Mouse (Mus musculus): ENCODE data around the gene Aldh3a1.
"Not testable (repeated sequence)": the region's sequence is repeated elsewhere in the genome, so short reads cannot be mapped to it uniquely, and the experiment has no call there.

Gene Aldh3a1

DNA sequence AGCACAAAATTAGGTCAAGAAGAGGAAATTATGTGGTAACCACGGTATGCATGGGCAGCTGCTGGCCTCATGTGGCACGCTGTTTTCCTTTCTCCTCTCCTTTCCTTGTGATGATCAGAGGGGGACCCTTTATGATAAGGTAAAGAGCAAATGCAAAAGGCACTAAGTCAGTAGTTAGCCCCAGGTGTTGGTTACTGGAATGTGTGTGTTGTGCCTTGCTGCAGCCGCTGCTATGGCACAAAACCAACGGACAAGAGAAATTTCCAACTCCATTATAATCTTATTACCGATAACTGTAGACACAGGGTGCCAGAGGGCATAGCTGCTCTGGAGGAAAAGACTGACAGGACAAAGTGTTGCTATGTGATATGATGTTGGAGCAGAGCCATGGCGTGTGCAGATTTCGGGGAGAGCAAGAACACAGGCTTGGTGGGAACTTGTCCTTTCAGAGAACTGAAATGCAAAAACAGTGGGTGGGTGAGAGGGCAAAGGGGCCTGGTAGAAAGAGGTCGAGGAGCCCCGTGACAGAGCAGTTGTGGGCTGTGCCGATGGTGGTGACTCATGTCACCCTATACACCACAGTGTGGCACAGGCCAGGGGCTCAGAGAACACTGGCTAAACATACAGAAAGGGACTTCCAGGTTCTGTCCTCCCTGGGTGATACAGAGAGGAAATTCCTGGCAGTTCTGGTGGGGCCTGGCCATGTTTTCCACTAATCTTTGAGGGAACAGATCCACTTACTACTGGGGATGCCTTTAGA, at the start of gene Aldh3a1:
Gene Aldh3a1 (plus strand): TSS at position 51 of the 760 bp plus-strand sequence.
- DNase-seq: no peak

DNA sequence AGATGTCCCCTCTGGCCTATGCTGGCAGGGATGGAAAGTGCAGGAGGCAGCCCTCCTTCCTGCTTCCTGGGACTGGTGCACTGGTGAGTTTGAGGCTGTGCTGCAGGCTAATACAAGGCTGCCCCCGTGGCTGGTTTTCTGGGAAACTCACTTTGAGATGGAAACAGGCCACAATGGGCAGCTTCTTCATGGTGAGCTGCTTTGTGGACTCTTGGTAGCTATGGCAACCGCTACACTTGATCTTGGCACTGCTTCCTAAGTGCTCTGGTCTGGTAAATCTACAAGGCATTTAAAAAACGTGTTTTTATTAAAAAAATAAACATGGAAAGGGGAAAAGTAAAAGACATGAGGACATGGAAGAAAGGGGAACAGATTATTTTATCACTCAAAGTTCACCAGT, 49.2 kb upstream of the Aldh3a1 start:
- DNase-seq: no peak

DNA sequence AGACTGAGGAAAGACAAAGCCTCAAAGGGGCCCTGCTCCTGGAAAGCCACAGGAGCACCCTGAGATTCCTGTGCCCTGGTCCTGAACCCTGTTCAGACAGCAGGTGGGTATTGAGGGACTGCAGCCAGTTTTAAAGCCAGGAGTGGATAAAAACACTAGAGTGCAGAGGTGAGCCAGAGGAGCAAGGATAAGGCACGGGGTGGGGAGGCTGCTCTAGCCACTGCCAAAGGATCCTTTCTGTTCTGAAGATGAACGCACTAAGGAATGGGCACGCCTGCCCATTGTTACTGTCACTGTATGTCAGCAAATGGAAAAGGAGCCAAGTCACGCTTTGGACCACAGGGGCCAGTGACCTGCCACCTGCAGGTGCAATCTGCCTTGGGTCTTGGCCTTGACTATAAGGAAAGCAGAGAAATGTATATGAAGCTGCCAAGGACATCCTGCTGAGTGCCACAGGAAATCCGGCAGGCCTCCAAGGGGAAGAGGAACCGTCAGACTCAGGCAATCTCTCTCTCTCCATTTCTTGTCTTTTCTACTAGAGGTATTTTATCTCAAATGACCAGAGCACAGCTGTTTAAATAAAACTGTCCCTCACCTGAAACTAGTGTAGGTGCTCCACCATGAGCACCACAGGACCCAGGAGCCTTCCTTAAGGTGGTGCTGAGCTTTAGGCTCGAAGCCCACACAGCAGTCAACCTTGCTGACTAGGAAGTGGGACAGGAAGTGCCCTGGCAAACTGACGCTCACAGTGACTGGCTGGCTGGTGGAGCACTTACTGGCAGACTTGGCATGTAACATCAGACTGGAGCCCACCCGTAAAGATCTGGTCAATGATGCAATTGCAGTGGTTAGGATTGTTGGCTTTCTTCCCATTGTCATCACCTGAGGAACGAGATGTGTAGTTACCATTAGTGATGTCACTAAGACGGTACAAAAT, 47.3 kb upstream of the Aldh3a1 start:
- no peak for DNase-seq

DNA sequence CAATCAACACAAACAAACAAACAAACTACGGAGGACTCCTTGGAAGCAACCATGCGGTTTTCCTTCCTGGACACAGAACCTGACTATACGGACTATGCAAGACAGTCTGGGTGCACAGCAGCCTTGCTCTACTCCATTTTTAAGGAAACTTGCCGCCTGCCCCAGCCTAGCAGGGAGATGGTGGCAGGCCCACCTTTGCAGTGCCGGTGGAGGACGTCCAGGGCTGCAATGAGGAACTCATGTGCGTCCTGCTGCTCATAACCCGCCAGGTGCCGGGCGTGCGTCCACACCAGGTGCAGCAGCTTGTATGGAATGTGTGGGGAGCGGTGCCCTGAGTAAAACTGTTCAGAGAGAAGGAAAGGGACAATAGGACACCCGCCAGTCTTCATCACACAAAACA, 46.2 kb upstream of the Aldh3a1 start:
- DNase-seq: no peak

DNA sequence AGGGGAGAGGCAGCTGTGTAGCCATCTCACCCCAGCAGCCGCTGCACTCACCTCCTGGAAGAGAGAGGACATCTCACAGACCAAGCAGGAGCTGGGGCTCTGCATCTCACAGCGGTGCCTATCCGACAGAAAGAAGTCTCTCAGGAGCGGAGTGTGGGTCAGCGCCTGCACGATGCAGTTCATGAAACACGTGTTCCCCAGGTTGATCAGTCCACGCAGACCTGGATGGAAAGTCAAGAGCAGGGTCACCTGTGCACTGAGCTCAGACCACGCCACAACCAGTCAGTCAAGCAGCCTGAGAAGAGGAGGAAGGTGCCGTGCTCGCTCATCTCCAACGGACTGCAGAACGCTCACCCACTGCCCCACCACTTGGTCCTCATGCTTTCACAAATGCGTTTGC, 44.6 kb upstream of the Aldh3a1 start:
- DNase-seq: no peak

DNA sequence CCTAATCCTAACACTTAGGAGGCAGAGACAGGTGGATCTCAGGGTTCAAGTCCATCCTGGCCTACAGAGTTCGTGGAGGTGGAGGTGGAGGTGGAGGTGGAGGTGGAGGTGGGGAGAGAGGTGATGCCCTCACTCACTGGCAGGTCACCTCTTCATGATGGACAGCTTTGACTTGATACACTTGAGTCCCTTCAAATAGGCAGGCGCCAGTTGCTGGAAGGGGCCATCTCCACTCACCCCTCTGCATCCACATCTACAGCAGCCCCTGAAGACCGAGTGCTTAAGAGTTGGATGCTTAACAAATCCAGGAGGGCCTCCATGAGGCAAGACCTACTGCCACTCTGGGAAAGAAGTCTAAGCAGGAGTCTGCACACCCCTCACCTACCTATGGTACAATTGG, 44.0 kb upstream of the Aldh3a1 start:
- no peak for DNase-seq

DNA sequence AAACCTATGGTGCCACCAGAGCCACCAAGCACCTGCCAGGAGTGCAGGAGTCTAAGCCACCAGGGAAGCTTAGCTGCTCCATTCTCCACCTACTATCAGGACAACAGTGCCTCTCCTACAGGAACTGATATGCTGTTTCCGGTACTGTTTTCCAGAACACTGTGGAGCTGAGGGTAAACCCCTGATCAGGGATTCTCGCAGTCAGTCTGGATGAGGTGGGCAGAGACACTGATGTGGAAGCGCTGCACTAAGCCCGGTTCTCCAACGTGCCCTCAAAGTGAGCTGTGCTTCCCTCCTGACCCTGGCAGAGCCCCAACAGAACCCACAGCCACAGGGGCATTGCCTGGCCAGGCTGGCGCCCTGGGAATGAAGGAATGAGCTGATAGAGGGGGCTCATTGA, 43.0 kb upstream of the Aldh3a1 start:
- DNase-seq: no peak

DNA sequence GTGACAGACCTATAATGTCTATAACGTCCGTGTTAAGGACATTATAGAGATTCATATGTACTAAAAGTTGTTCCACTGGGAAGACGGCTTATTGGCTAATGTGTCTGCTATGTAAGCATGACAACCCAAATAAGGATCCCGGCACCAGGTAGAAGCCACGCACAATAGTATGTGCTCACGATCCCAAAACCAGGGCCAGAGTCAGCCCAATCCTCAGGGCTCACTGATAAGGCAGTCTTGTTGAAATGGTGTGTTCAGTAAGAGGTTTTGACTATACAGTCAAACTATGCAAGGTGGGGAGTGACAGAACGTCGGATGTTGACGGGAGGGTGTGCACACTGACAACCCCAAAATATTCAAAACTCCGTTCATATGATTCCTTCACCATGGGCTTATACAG, 42.5 kb upstream of the Aldh3a1 start:
- no peak for DNase-seq

DNA sequence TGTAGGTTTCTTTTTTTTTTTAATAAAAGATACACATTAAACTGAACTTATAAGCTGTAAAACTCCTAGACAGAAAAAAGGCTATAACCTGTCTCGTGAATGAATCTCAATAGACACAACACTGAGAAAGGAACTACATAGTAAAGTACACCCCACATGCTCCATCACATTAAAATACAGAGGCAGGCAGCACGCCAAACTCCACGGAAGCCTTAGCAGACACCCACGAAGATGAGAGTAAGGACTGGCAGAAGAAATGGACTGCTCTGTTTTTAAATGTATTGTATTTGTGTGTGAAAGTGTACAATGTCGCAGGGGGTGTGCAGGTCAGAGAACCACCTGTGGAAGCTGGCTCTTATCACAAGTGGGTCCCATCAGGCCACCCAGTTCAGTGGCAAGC, 37.2 kb upstream of the Aldh3a1 start:
- no peak for DNase-seq

DNA sequence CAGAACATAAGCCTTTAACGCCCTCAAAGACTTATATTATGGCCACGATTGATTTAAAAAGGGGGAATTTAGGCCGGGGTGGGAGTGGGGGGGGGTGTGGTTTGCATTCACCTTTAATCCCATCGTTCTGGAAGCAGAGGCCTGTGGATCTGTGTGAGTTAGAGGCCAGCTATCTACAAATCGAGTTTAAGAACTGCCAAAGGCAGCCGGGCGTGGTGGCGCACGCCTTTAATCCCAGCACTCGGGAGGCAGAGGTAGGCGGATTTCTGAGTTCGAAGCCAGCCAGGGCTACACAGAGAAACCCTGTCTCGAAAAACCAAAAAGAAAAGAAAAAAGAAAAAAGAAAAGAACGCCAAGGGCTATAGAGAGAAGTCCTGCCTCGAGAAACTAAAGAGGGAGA, 33.9 kb upstream of the Aldh3a1 start:
- peak; percentile 15 for DNase-seq

DNA sequence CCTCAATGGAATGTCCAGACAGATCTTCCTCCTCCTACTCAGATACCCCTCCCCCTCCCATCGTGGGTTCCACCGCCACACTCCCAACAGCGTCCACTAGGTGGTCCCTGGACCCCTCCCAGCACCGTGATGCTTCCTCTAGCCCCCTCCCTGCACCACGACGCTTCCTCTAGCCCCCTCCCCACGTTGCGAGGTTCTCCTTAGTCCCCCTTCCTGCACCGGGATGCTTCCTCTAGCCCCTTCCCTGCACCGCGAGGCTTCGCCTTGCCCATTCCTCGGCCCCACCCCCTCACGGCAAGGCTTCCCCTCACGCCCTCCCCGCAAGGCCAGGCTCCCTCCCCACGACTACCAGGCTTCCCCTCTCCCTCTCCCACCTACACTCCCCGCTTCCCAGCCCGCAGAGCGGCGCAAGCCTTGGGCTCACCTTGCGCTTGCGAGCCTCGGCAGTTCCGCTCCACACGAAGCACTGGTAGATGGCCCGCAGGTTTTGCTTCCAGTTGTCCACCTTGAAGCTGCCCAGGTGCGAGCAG, 33.0 kb upstream of the Aldh3a1 start:
- no peak for DNase-seq

DNA sequence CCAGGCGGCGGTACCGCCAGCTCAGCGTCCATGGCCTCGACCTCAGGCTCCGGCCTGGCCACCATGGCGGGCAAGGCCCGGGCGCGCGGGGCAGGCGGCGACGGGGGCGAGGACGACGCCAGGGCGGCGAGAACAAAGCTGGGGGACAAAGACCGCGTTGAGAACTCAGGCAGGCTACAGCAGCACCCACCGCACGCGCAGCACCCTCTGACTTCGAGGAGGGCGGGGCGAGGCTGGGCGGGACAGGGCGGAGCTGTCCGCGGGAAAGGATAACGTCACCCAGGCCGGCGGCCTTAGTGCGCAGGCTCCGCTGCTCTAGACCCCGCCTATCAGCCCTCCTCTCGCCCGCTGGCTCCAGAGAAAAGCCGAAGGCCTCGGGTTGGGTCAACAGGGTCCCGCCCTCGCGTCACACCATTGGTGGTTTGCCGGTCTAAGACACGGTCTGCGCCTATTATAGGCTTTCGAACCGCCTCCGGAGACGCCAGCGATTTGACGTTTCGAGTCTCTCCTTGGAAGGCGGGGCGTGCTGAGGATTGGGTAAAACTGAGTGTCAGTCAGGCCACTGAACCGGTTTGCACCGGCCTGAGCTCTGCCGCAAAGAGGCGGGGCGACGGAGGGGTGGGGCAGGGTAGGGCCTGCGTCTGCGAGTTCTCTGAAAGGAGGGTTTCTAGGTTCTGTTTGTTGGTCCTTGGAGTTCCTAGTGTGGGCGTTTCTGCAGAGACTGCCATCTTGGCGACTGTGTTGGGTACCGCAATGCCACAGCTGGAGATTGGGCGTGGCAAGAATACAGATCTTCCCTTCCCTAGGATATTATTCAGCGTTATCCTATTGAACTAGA, 32.3 kb upstream of the Aldh3a1 start, which contains the start of gene Usp22:
Gene Usp22 (minus strand): TSS at position 235 of the 838 bp plus-strand sequence.
- DNase-seq: peak; percentile 100

DNA sequence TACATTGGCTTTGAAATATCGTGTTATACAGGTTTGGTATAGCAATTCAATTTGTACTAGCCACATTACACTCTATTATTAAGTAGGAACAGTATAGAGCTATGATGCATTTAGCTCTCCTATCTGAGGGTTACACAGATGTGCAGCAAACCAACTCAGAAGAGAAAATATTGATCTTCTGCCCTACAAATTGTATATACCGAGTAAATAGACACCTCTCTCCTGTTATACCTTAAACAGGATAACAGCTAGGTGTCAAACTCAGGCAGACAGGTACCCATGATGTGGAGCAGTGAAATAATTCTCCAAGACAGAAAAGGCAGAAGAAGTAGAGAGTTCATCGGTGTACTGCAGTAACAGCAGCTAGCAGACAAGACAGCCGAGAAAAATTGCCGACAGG, 31.6 kb upstream of the Aldh3a1 start:
- DNase-seq: no peak

DNA sequence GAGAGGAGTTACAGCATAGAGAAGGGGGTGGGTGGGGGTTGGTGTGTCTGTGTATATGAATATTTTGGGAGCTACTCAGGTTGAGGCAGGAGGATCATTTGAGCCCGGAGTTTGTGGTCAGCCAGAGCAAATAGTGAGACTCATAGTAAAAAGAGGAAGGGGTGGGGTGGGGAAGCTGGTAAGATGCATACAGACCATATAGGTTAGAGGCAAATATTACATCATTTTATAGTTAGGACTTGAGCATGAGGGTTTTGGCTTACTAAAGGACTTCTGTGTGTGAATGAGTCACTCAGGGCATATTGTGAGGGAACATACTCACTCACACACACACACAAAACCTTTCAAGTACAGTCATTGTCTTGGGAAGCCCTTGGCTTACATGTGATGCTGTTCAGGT, 31.0 kb upstream of the Aldh3a1 start:
- DNase-seq: no peak

DNA sequence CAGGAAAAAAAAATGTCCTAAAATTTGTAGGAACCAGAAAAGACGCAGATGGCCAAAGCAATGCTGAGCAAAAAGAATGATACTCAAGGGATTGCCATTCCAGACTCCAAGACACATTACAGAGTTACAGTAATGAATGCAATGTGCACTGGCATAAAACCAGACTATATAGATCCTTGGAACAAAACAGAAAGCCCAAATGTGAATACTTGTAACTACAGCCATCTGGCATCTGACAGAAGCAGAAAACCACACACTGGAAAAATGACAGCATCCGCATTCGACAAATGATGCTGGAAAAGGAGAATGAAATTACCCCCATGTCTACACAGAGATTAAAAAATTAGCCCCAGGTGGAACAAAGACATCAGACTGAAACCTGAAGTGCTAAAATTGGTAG, 27.0 kb upstream of the Aldh3a1 start:
- DNase-seq: no peak

DNA sequence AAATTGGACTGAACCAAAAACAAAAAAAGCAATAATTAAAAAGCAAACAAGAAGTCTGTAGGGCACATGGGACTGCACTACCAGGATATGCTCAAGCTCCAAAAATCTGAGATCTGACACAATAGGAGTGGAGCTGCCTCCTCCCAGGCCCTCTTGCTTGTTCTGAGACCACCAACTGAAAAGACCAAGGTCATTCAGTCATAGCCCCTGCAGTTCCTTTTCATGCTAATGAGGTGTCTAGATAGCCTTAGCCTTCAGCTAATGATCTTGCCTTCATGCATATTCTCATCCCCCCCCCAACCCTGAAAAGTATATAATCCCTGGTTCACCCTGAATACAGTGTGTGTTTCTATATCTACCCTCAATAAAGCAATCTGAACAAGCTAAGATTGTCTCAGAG, 25.7 kb upstream of the Aldh3a1 start:
- no peak for DNase-seq

DNA sequence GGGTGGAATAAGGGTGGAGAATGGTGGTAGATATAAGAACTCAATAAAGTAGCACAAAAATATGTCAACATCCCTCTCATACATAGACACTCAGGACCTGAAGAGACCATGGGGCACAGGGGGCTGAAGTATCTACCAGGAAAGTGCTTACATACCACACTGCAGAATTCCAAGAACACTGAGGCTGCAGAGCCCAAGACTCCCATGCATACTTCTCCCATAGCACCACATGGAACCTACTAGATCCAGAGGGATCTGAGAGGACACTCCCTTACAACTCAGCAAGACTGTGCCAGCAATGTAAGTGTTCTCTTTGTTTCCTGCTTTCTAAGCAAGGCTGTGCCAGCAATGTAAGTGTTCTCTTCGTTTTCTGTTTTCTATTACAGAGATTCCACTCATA, 23.5 kb upstream of the Aldh3a1 start:
- DNase-seq: no peak

DNA sequence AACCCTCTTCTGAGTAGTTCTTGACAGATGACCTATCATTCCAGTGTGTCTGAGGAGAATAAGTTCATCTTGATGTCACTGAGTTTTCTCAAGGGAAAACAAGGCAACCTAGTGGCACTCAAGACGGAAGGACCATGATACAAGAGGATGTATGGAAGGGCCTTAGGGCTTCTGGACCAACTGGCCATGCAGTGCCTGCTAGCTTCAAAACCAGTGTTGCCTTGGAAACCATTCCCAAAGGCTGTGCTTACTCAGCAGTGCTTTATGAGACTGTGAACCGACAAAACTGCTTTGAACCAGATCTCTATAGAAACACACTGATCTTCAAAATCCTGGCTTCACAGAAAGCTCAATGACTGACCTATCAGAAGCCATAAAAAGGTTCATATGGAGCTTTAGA, 16.6 kb upstream of the Aldh3a1 start:
- DNase-seq: no peak

DNA sequence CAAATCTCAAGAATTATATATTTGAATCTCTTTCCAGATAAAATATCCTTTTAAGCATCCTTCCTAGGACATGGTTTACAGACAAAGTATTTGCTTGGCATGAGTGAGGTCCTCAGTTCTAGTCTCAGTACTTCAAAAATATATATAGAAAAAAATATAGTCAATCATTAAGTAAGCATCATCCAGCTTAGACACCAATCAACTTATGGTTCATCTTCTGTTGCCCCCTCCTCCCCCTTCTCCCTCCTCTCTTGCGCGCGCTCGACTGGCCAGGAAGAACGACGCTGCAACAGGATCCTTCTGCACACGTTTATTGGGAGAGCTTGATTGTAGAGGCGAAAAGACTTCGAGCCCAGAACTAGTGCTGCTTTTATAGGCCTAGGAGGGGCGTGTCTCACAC, 15.2 kb upstream of the Aldh3a1 start:
- not testable (repeated sequence) for DNase-seq

DNA sequence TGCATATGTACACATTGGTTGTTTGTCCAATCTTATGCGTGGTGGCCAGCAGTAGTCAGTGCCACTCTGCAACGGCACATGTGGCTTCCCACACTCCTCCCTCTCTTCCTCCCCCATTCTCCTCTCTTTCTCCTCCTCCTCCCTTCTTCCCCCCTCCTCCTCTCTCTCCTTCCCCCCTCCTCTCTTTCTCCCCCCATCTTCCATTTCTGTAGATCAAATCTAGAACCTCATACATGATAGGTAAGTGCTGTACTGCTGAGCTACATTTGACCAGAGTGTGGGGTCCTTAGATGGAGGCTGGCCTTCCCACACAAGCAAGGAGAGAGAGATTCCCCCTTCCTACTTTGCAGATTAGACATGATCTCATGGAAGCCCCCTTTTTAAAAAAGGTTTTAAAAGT, 14.6 kb upstream of the Aldh3a1 start:
- no peak for DNase-seq

DNA sequence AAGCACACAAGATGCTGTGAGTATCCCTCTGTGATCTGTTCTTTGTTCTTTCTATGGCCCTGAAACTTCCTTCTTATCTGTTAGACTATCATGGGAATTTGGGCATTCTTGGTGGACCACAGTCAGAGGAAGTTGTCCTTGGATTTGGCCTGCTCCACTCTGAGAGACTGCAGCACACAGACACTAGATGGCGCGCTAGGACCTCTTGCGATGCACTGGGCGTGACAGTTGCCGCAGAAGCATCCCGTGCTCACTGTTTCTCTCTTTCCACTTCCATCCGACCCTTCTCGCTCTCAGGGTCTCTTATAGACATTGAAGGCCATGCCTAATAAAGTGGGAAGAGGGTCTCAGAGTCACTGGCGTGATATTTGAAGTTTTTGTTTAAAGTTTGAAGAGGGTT, 13.9 kb upstream of the Aldh3a1 start:
- peak; percentile 78 for DNase-seq

DNA sequence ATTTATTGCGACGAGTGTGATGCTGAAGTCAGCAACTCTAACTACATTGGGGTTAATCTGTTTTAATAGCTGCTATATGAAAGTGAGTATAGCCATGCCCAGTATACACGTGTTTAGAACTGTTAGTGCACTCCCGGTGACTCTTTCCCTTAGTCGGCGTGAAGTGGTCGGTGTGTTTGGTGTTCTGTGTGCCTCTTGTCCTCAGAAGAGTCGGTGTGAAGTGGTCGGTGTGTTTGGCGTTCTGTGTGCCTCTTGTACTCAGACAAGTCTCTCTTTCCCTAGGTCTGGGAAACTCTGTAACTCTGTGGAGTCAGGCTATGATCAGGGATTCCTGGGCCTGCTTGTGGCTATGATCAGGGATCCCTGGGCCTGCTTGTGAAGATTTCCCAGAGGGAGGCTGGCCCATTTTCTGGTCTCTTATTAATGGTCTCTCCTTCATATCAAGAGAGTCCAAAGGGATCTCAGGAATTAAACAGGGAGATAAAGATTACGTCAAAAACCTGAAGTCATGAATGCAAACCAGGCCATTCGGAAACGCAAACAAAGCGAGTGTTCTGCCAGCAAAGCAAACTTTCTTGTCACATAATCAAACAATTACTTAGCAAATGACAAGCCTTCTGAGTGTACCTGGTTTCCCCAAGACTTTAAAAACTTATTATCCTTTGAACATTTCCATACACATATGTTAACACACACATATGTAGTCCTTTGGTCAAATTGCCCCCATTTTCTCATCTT, 10.6 kb upstream of the Aldh3a1 start:
- DNase-seq: no peak
